Mouse (Mus musculus) liver, embryonic 14.5 days (tissue): ENCODE data around the gene Tmcc3. TPM values are rescaled to one million over a fixed set of nuclear protein-coding genes. Genes with fewer than 3 reads are reported as not detected.

Source experiments
- ATAC-seq: fragments of 200-750 bp; cut with Nextera tagmentation; 2 replicates; pipeline ENCODE4 v1.8.0; 2017; ENCODE audit warnings: moderate number of reproducible peaks, mild to moderate bottlenecking, moderate library complexity; ENCODE audit not compliant: insufficient read depth
- DNase-seq, 3 experiments: peaks; one replicate each; pipeline ENCODE4 v3.0.0-alpha.2; 2012 to 2013; ENCODE audit warnings: low read depth in 3 of 3, low spot score in 3 of 3
- H3K27ac ChIP-seq: fragments of 300-500 bp; sonication (generic); 2 replicates; pipeline ENCODE4 v1.5.1; 2014; ENCODE audit warnings: moderate library complexity, mild to moderate bottlenecking, control low read depth, inconsistent platforms
- H3K27me3 ChIP-seq: fragments of 300-500 bp; sonication (generic); 2 replicates; pipeline ENCODE4 v1.6.1; 2014; ENCODE audit warnings: mild to moderate bottlenecking, low read length, moderate library complexity; ENCODE audit not compliant: control insufficient read depth, insufficient read depth
- H3K36me3 ChIP-seq: fragments of 300-500 bp; sonication (generic); replicated peaks from 2 replicates; pipeline ENCODE4 v1.6.1; 2014; ENCODE audit warnings: low read depth; ENCODE audit not compliant: control insufficient read depth, insufficient read depth
- H3K4me1 ChIP-seq, 2 experiments: fragments of 200-500 bp in 1 of 2; fragments of 300-500 bp in 1 of 2; sonication (generic) in 1 of 2; replicated peaks; 2 replicates each; pipeline ENCODE4 v1.6.1; 2012 to 2014; ENCODE audit warnings: antibody characterized with exemption in 1 of 2, inconsistent platforms in 1 of 2, low read length in 1 of 2; ENCODE audit not compliant: control insufficient read depth in 2 of 2, insufficient read depth in 2 of 2
- H3K4me2 ChIP-seq: fragments of 300-500 bp; sonication (generic); 2 replicates; pipeline ENCODE4 v1.6.1; 2014; ENCODE audit warnings: low read depth, mild to moderate bottlenecking, control low read depth, moderate library complexity
- H3K4me3 ChIP-seq, 2 experiments: fragments of 200-500 bp in 1 of 2; fragments of 300-500 bp in 1 of 2; sonication (generic) in 1 of 2; 2 replicates each; pipeline ENCODE4 v1.5.1; 2012 to 2014; ENCODE audit warnings: low read depth in 2 of 2, low read length in 2 of 2, mild to moderate bottlenecking in 2 of 2, control low read depth in 1 of 2, inconsistent platforms in 1 of 2, moderate library complexity in 1 of 2; ENCODE audit not compliant: insufficient read depth in 1 of 2
- H3K9ac ChIP-seq: fragments of 300-500 bp; sonication (generic); replicated peaks from 2 replicates; pipeline ENCODE4 v1.6.1; 2014; ENCODE audit warnings: mild to moderate bottlenecking, control low read depth, moderate library complexity
- H3K9me3 ChIP-seq: fragments of 300-500 bp; sonication (generic); 2 replicates; pipeline ENCODE4 v1.6.1; 2016; ENCODE audit warnings: low read length, mixed read lengths; ENCODE audit not compliant: control insufficient read depth
- CTCF ChIP-seq: IDR thresholded peaks from 2 replicates; pipeline ENCODE4 v1.5.1; 2016; ENCODE audit warnings: antibody characterized with exemption, low read depth, control low read depth
- EP300 ChIP-seq: IDR thresholded peaks from 2 replicates; pipeline ENCODE4 v1.6.1; 2016; ENCODE audit warnings: antibody characterized with exemption, low read depth
- WGBS: fragments of 180-500 bp; shearing (Covaris S2); extraction: QIAGEN DNeasy Blood & Tissue Kit; methylation state at CpG from one replicate; pipeline ENCODE4 v1.1.7; 2014; ENCODE audit not compliant: insufficient replicate concordance; 5-methylcytosine and 5-hydroxymethylcytosine counted together
- polyA plus RNA-seq, 2 experiments: library from polyadenylated mRNA; depleted of rRNA in 1 of 2; stranded (reverse) in 1 of 2; unstranded in 1 of 2; fragments of >200 nt; fragmentation: Nextera tagmentation in 1 of 2; extraction: Ambion mirVana in 1 of 2; gene quantifications; 2 replicates each; pipeline versions ENCODE4 v1.2.1 to v1.2.3; 2012 to 2014

Tmcc3 gene
- polyA plus RNA-seq, 2 experiments: 1.4 to 2.6 TPM

- no peak overlapping the region for H3K9ac ChIP-seq
- 74% methylated on average over 9 of the region's 9 CpGs for WGBS
- H3K4me2 ChIP-seq: no peak overlapping the region
- no peaks in the 10 kb centered on the region for H3K36me3 ChIP-seq
- DNase-seq: no peak
- no peak for TF ChIP-seq CTCF
- TF ChIP-seq EP300: no peak
- no peak overlapping the region for H3K27ac ChIP-seq
- ATAC-seq: no peak
- no peaks in the 10 kb centered on the region for H3K27me3 ChIP-seq
- 0 out of 4 replicates have a peak, but pooled peaks cover 0 to 6% of the 10 kb centered on the region in 2 experiments for H3K4me1 ChIP-seq
- H3K9me3 ChIP-seq: no peaks in the 10 kb centered on the region
- H3K4me3 ChIP-seq: no peak overlapping the region
These were observed 41.4 kb downstream of the Tmcc3 start for GRCm38 (mm10) chr10:94352877-94353853.

GRCm38 (mm10) chr10:94354005-94354404 is 42.3 kb downstream of the Tmcc3 start:
- H3K9ac ChIP-seq: no peak overlapping the region
- no peak for ATAC-seq
- TF ChIP-seq CTCF (no peak), EP300 (no peak)
- no peaks in the 10 kb centered on the region for H3K9me3 ChIP-seq
- WGBS: 40% methylated on average over 4 of the region's 4 CpGs
- no peaks in the 10 kb centered on the region for H3K27me3 ChIP-seq
- H3K4me2 ChIP-seq: no peak overlapping the region
- DNase-seq: no peak
- H3K36me3 ChIP-seq: no peaks in the 10 kb centered on the region
- 0 out of 4 replicates have a peak, but pooled peaks cover 0 to 6% of the 10 kb centered on the region in 2 experiments for H3K4me1 ChIP-seq
- no peak overlapping the region for H3K4me3 ChIP-seq
- H3K27ac ChIP-seq: no peak overlapping the region

- Histone ChIP-seq H3K36me3 (no peaks in the 10 kb centered on the region), H3K27ac (no peak overlapping the region), H3K4me2 (no peak overlapping the region), H3K9ac (no peak overlapping the region), H3K4me1 (0 out of 4 replicates have a peak, but pooled peaks cover 0 to 6% of the 10 kb centered on the region in 2 experiments), H3K9me3 (no peaks in the 10 kb centered on the region), H3K4me3 (no peak overlapping the region), H3K27me3 (no peaks in the 10 kb centered on the region)
- DNase-seq (no peak), ATAC-seq (no peak)
- TF ChIP-seq CTCF (no peak), EP300 (no peak)
- 44% methylated on average over 3 of the region's 3 CpGs for WGBS
These were observed 42.7 kb downstream of the Tmcc3 start for GRCm38 (mm10) chr10:94354427-94354826.

- no peak overlapping the region for H3K4me2 ChIP-seq
- H3K4me1 ChIP-seq: 0 out of 4 replicates have a peak, but pooled peaks cover 0 to 6% of the 10 kb centered on the region in 2 experiments
- TF ChIP-seq EP300 (no peak), CTCF (no peak)
- H3K9ac ChIP-seq: no peak overlapping the region
- no peak for DNase-seq
- no peak for ATAC-seq
- H3K4me3 ChIP-seq: no peak overlapping the region
- H3K27me3 ChIP-seq: no peaks in the 10 kb centered on the region
- H3K36me3 ChIP-seq: no peaks in the 10 kb centered on the region
- WGBS: 22% methylated on average over 13 of the region's 13 CpGs
- no peak overlapping the region for H3K27ac ChIP-seq
- H3K9me3 ChIP-seq: no peaks in the 10 kb centered on the region; the same call in 1 of the 2 replicates
These were observed 44.9 kb downstream of the Tmcc3 start for GRCm38 (mm10) chr10:94356504-94357169.

- WGBS: 36% methylated on average over 1 of the region's 1 CpGs
- no peaks in the 10 kb centered on the region for H3K27me3 ChIP-seq
- 0 out of 4 replicates have a peak, but pooled peaks cover 0 to 1% of the 10 kb centered on the region in 2 experiments for H3K4me1 ChIP-seq
- no peak for ATAC-seq
- TF ChIP-seq CTCF (no peak), EP300 (no peak)
- no peaks in the 10 kb centered on the region for H3K36me3 ChIP-seq
- no peak overlapping the region for H3K4me3 ChIP-seq
- no peaks in the 10 kb centered on the region; the same call in 1 of the 2 replicates for H3K9me3 ChIP-seq
- H3K4me2 ChIP-seq: no peak overlapping the region
- DNase-seq: no peak
- no peak overlapping the region for H3K27ac ChIP-seq
- H3K9ac ChIP-seq: no peak overlapping the region
These were observed 48.9 kb downstream of the Tmcc3 start for GRCm38 (mm10) chr10:94360664-94361063.
